Mouse (Mus musculus) spleen, adult 2 months (tissue): Measurements from ENCODE around the gene Stk39.

ENCODE experiments used
- CTCF ChIP-seq: fragments of 200-500 bp; IDR thresholded peaks from 2 replicates; pipeline ENCODE4 v1.5.1; 2011; ENCODE audit warnings: mild to moderate bottlenecking, inconsistent platforms; ENCODE audit not compliant: insufficient read depth, insufficient read length, insufficient replicate concordance; ENCODE audit errors: extremely low read depth
- POLR2A ChIP-seq: fragments of 200-500 bp; IDR thresholded peaks from 2 replicates; pipeline ENCODE4 v1.6.1; 2011; ENCODE audit warnings: low read depth, low read length, inconsistent platforms

- TF ChIP-seq CTCF (no peak), POLR2A (no peak)
These were observed 24.0 kb downstream of the Stk39 start for GRCm38 (mm10) chr2:68448035-68448434.
